Mouse (Mus musculus) G1E-ER4 (cell line): ENCODE data around the gene Nedd9. TPM values are rescaled to one million over a fixed set of nuclear protein-coding genes. Genes with fewer than 3 reads are reported as not detected.

Source experiments
- GATA1 ChIP-seq: IDR thresholded peaks from one replicate; pipeline ENCODE4 v1.8.0; 2012; ENCODE audit warnings: low read length, inconsistent platforms
- polyA plus RNA-seq: library from polyadenylated mRNA; stranded (reverse); fragments of >175 nt; gene quantifications from 2 replicates; pipeline ENCODE4 v1.2.3, GENCODE M21; 2012

The Nedd9 gene
- polyA plus RNA-seq, 1 experiment: 0.02 TPM

GRCm38 (mm10) chr13:41377011-41377431, 110.1 kb downstream of the Nedd9 start:
- no peak for TF ChIP-seq GATA1

GRCm38 (mm10) chr13:41376111-41376510, 111.1 kb downstream of the Nedd9 start:
- no peak for TF ChIP-seq GATA1

GRCm38 (mm10) chr13:41375696-41376095, 111.5 kb downstream of the Nedd9 start:
- TF ChIP-seq GATA1: no peak

- no peak for TF ChIP-seq GATA1
These were observed 112.3 kb downstream of the Nedd9 start for GRCm38 (mm10) chr13:41374886-41375285.

GRCm38 (mm10) chr13:41372555-41373460, 114.4 kb downstream of the Nedd9 start:
- no peak for TF ChIP-seq GATA1

GRCm38 (mm10) chr13:41371547-41371946, 115.6 kb downstream of the Nedd9 start:
- TF ChIP-seq GATA1: no peak

- TF ChIP-seq GATA1: no peak
These were observed 118.5 kb downstream of the Nedd9 start for GRCm38 (mm10) chr13:41368612-41369011.

GRCm38 (mm10) chr13:41367176-41367611, 120.0 kb downstream of the Nedd9 start:
- no peak for TF ChIP-seq GATA1

GRCm38 (mm10) chr13:41364273-41364672, 122.9 kb downstream of the Nedd9 start:
- no peak for TF ChIP-seq GATA1

GRCm38 (mm10) chr13:41362909-41363308, 124.3 kb downstream of the Nedd9 start:
- no peak for TF ChIP-seq GATA1

- no peak for TF ChIP-seq GATA1
These were observed 126.8 kb downstream of the Nedd9 start for GRCm38 (mm10) chr13:41360272-41360815.

- TF ChIP-seq GATA1: no peak
These were observed 127.6 kb downstream of the Nedd9 start for GRCm38 (mm10) chr13:41359330-41360215.

GRCm38 (mm10) chr13:41358480-41359180, 128.5 kb downstream of the Nedd9 start:
- TF ChIP-seq GATA1: no peak

- TF ChIP-seq GATA1: no peak
These were observed 129.2 kb downstream of the Nedd9 start for GRCm38 (mm10) chr13:41358009-41358408.

GRCm38 (mm10) chr13:41357586-41357985, 129.6 kb downstream of the Nedd9 start:
- TF ChIP-seq GATA1: no peak

- no peak for TF ChIP-seq GATA1
These were observed 130.0 kb downstream of the Nedd9 start for GRCm38 (mm10) chr13:41357161-41357560.
